Mouse (Mus musculus) forebrain, postnatal 0 days (tissue): ENCODE results near the gene Rpl18. TPM values are rescaled to one million over a fixed set of nuclear protein-coding genes. Genes with fewer than 3 reads are reported as not detected.
A peak's percentile ranks its signal among the peaks of the same experiment; 100 is the strongest.

Experiments used
- ATAC-seq: fragments of 200-750 bp; cut with Nextera tagmentation; 2 replicates; pipeline ENCODE4 v1.8.0; 2017; ENCODE audit warnings: mild to moderate bottlenecking, moderate library complexity
- DNase-seq: peaks from one replicate; pipeline ENCODE4 v3.0.0-alpha.2; 2015
- H3K27ac ChIP-seq: fragments of 300-500 bp; sonication (generic); 2 replicates; pipeline ENCODE4 v1.5.1; 2014; ENCODE audit warnings: low read depth, mild to moderate bottlenecking, antibody characterized with exemption, low read length, moderate library complexity, mixed read lengths
- H3K27me3 ChIP-seq: fragments of 300-500 bp; sonication (generic); 2 replicates; pipeline ENCODE4 v1.6.1; 2014; ENCODE audit warnings: mild to moderate bottlenecking, low read length, mixed read lengths; ENCODE audit not compliant: insufficient read depth
- H3K36me3 ChIP-seq: fragments of 300-500 bp; sonication (generic); 2 replicates; pipeline ENCODE4 v1.6.1; 2014; ENCODE audit warnings: mild to moderate bottlenecking, moderate library complexity; ENCODE audit not compliant: insufficient read depth
- H3K4me1 ChIP-seq: fragments of 300-500 bp; sonication (generic); 2 replicates; pipeline ENCODE4 v1.6.1; 2014; ENCODE audit warnings: antibody characterized with exemption; ENCODE audit not compliant: insufficient read depth
- H3K4me2 ChIP-seq: fragments of 300-500 bp; sonication (generic); 2 replicates; pipeline ENCODE4 v1.6.1; 2014; ENCODE audit warnings: low read depth, mild to moderate bottlenecking, moderate library complexity
- H3K4me3 ChIP-seq: fragments of 300-500 bp; sonication (generic); 2 replicates; pipeline ENCODE4 v1.5.1; 2014; ENCODE audit warnings: low read depth, low read length, mixed read lengths
- H3K9ac ChIP-seq: fragments of 300-500 bp; sonication (generic); 2 replicates; pipeline ENCODE4 v1.6.1; 2014; ENCODE audit warnings: mild to moderate bottlenecking
- H3K9me3 ChIP-seq: fragments of 300-500 bp; sonication (generic); 2 replicates; pipeline ENCODE4 v1.6.1; 2016; ENCODE audit warnings: low read length
- CTCF ChIP-seq: sonication (generic); IDR thresholded peaks from 2 replicates; pipeline ENCODE4 v1.5.1; 2016; ENCODE audit warnings: antibody characterized with exemption, control low read depth, low read depth
- WGBS: fragments of 180-500 bp; shearing (Covaris S2); extraction: QIAGEN DNeasy Blood & Tissue Kit; methylation state at CpG from one replicate; pipeline ENCODE4 v1.1.7; 2014; 5-methylcytosine and 5-hydroxymethylcytosine counted together
- polyA plus RNA-seq: library from polyadenylated mRNA; unstranded; fragments of >200 nt; fragmentation: Nextera tagmentation; extraction: Ambion mirVana; gene quantifications from 2 replicates; pipeline ENCODE4 v1.2.1, GENCODE M21; 2015
- total RNA-seq: library from RNA; depleted of rRNA; stranded (reverse); fragments of >200 nt; gene quantifications from 2 replicates; pipeline ENCODE4 v1.2.3, GENCODE M21; 2014

Gene Rpl18
- total and polyA plus RNA-seq, 2 experiments from 2014 or later = 517 to 891 TPM

DNA sequence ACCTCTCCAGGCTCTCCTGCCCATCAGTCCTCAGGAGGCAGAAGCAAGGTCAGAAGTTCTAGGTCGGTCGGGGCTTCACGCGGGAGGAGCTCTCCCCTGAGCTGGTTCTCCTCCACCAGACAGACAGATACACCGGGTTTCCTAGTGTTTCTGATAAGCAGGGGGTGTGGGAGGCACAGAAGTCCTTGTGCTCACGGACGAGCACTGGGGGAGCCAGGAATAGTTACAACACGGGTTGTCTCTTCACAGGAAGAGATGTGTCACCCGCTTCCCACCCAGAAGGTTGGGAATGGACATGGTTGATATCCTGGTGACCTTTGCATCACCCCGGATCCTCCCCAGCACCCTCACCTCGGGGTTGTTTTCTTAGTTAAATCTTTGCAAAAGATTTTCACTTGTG lies 25.5 kb upstream of the Rpl18 start:
- no peak overlapping the region for H3K4me2 ChIP-seq
- H3K27me3 ChIP-seq = no peaks in the 10 kb centered on the region
- WGBS = 80% methylated on average over 11 of the region's 11 CpGs
- no peak for TF ChIP-seq CTCF
- ATAC-seq (no peak), DNase-seq (no peak)
- no peak overlapping the region for H3K27ac ChIP-seq
- no peak overlapping the region for H3K4me3 ChIP-seq
- no peak overlapping the region for H3K9ac ChIP-seq
- no peaks in the 10 kb centered on the region for H3K36me3 ChIP-seq
- H3K9me3 ChIP-seq = no peaks in the 10 kb centered on the region
- H3K4me1 ChIP-seq = no peaks in the 10 kb centered on the region

GRCm38 (mm10) chr7:45692364-45692763 lies 22.9 kb upstream of the Rpl18 start:
- Histone ChIP-seq H3K9me3 (no peaks in the 10 kb centered on the region), H3K36me3 (no peaks in the 10 kb centered on the region), H3K9ac (no peak overlapping the region), H3K4me2 (no peak overlapping the region), H3K4me1 (no peaks in the 10 kb centered on the region), H3K4me3 (no peak overlapping the region), H3K27me3 (no peaks in the 10 kb centered on the region), H3K27ac (no peak overlapping the region)
- ATAC-seq = no peak
- no peak for DNase-seq
- WGBS = 85% methylated on average over 2 of the region's 2 CpGs
- TF ChIP-seq CTCF = no peak

- H3K9me3 ChIP-seq = no peaks in the 10 kb centered on the region
- no peaks in the 10 kb centered on the region for H3K27me3 ChIP-seq
- H3K36me3 ChIP-seq = no peaks in the 10 kb centered on the region
- DNase-seq = no peak
- WGBS = 92% methylated on average over 50 of the region's 50 CpGs
- H3K9ac ChIP-seq = no peak within 1 kb of the TSS
- no peak for ATAC-seq
- no peak within 1 kb of the TSS for H3K4me3 ChIP-seq
- H3K4me2 ChIP-seq = no peak within 1 kb of the TSS
- peaks cover 8% of the 10 kb centered on the region; the same call in 1 of the 2 replicates for H3K4me1 ChIP-seq
- TF ChIP-seq CTCF = no peak
- no peak within 1 kb of the TSS for H3K27ac ChIP-seq
These were observed 21.2 kb upstream of the Rpl18 start, which contains the start of gene Sec1 for GRCm38 (mm10) chr7:45693921-45694591. Sec1 (minus strand) TSS chr7:45694402.

DNA sequence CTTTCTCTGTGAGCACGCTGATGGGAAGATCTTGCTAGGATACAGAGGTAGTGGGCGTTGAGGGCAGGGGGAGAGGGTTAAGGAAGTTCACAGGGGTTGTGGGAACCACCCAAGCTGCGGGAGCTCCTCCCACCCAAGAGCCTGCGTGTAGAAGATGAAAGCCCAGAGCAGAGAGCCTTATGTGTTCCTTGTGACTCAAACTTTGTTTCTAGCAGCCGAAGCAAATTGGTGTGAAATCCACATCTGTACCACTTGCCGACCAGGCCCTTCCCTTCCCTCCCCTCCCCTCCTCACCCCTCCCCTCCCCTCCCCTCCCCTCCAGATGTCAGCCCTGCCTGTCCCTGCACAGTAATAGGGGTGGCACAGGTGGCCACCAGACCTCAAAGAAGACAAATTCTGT lies 20.2 kb upstream of the Rpl18 start:
- DNase-seq (no peak), ATAC-seq (no peak)
- H3K4me1 ChIP-seq = peaks cover 8% of the 10 kb centered on the region; the same call in 1 of the 2 replicates
- no peak for TF ChIP-seq CTCF
- H3K9ac ChIP-seq = no peak overlapping the region
- 42% methylated on average over 6 of the region's 6 CpGs for WGBS
- no peak overlapping the region for H3K4me2 ChIP-seq
- H3K27me3 ChIP-seq = no peaks in the 10 kb centered on the region
- H3K9me3 ChIP-seq = no peaks in the 10 kb centered on the region
- H3K27ac ChIP-seq = no peak overlapping the region
- H3K4me3 ChIP-seq = no peak overlapping the region
- H3K36me3 ChIP-seq = no peaks in the 10 kb centered on the region

- H3K9ac ChIP-seq = no peak overlapping the region
- H3K4me1 ChIP-seq = peaks cover 18% of the 10 kb centered on the region
- no peaks in the 10 kb centered on the region for H3K27me3 ChIP-seq
- H3K4me2 ChIP-seq = no peak overlapping the region
- no peak for ATAC-seq
- no peaks in the 10 kb centered on the region for H3K9me3 ChIP-seq
- H3K36me3 ChIP-seq = no peaks in the 10 kb centered on the region
- DNase-seq = no peak
- 87% methylated on average over 6 of the region's 7 CpGs for WGBS
- H3K27ac ChIP-seq = no peak overlapping the region
- TF ChIP-seq CTCF = no peak
- no peak overlapping the region for H3K4me3 ChIP-seq
These were observed 17.4 kb upstream of the Rpl18 start for GRCm38 (mm10) chr7:45697894-45698293.

DNA sequence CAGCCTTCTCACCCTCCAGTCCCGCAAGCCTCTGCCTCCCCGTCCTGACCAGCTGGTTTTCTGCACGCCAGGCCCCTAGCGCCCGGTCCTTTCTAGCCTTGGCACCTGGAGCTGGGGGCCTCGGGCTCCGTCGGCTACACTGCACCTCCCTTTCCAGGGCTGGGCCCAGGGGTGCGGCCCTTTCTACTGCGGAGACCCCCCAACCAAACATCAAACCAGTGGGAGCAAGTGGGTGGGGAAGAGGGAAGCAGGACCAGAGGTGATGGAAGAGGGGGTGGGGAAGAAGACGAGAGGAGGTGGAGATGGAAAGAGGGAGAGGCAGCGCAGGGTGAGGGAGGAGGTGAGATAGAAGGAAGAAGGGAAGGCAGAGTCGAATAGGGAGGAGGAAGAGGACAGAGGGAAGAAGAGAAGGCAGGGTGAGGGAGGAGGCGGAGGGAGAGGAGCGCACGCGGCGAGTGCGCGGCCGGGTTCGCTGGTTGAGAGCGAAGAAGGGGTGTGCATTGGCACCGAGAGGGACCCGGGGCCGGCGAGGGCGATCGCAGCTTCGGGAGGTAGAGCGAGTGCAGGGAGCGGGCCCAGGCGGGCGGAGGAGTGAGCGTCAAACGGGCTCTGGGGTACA lies 15.6 kb upstream of the Rpl18 start, which contains the start of gene Car11:
Car11 (plus strand) TSS at position 321 of the 619 bp plus-strand sequence.
- H3K9ac ChIP-seq = peak within 1 kb of the TSS; percentile 78
- no peaks in the 10 kb centered on the region for H3K27me3 ChIP-seq
- H3K9me3 ChIP-seq = no peaks in the 10 kb centered on the region
- H3K4me2 ChIP-seq = peak within 1 kb of the TSS; percentile 95
- no peaks in the 10 kb centered on the region for H3K36me3 ChIP-seq
- DNase-seq (peak; percentile 62), ATAC-seq (peak; percentile 12; the same call in 1 of the 2 replicates)
- H3K4me1 ChIP-seq = peaks cover 29% of the 10 kb centered on the region
- H3K4me3 ChIP-seq = peak within 1 kb of the TSS; percentile 54
- WGBS = 1% methylated on average over 35 of the region's 36 CpGs
- peak within 1 kb of the TSS; percentile 93 for H3K27ac ChIP-seq
- no peak for TF ChIP-seq CTCF
